Mouse (Mus musculus): ENCODE measurements around the gene Ulk2. TPM values are rescaled to one million over a fixed set of nuclear protein-coding genes. Genes with fewer than 3 reads are reported as not detected.
"Not testable (repeated sequence)": the region's sequence is repeated elsewhere in the genome, so short reads cannot be mapped to it uniquely, and the experiment has no call there.

The Ulk2 gene
- total RNA-seq (2021): 100 to 1,000 TPM in 1 of 2 experiments, 10 to 100 TPM in 1; 96.7 to 100 TPM
- long read RNA-seq, full-length matches to known transcripts: 24 of 35 reads
- long read RNA-seq, partial matches to known transcripts: 6 of 35 reads
- long read RNA-seq, other reads (novel, unspliced or antisense): 5 of 35 reads

DNA sequence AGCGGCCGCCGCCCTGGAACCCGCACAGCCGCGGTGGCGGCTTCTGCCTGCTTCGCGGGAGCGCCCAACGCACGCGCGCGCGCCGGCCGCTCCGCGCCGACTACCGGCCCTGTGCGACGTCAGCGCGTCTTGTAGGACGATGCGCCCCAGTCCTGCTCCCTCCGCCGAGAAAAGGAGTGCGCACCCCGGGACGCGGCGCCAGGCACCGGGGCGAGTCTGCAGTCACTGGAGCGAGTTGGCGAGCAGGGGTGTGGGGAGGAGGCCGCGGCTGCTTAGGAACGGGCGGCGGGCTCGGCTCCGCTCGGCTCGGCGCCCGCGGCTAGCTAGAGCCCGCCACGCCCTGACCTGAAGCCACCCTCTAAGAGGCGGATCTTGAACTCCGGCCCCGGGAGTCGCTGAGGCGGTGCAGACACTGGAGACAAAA lies at the start of gene Ulk2:
Ulk2 (minus strand) TSS at position 86 of the 424 bp plus-strand sequence.
- peak; percentile 92 to 94 for DNase-seq (ENCODE audit: low spot score in 2 of 2)

DNA sequence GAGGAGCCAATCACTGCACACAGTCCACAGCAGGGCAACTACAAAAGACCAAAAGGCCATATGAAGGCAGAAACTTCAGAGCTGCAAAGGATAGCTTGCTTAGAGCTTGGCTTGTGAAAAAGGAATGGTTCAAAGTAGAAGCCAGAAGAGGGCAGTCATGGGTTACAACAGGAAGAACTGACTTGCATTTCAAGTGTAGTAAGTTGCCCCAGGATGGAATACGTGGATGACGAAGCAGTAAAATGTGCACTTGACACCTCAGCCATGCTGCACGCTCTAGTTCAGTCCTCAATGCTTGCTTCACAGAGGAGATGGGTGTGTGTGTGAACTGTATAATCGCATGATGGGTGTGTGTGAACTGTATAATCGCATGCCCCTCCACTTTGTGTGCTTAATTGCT lies 27.3 kb upstream of the Ulk2 start:
- DNase-seq (ENCODE audit: low spot score in 2 of 2): no peak

DNA sequence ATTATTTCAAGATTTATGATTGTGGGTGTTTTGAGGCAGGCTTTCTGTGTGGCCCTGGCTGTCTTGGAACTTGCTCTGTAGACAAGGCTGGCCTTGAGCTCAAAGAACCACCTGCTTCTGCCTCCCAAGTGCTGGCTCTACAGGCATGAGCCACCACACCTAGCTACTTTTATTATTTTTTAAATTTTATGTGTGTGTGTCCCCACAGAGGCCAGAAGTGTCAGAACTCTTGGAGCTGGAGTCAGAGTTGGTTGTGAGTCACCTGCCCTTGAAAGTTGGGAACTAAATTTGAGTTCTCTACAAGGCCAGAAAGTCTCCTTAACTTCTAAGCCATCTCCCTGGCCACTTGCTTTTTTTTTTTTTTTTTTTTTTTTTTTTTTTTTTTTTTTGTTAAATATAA lies 25.0 kb upstream of the Ulk2 start:
- DNase-seq (ENCODE audit: low spot score in 2 of 2): no peak

DNA sequence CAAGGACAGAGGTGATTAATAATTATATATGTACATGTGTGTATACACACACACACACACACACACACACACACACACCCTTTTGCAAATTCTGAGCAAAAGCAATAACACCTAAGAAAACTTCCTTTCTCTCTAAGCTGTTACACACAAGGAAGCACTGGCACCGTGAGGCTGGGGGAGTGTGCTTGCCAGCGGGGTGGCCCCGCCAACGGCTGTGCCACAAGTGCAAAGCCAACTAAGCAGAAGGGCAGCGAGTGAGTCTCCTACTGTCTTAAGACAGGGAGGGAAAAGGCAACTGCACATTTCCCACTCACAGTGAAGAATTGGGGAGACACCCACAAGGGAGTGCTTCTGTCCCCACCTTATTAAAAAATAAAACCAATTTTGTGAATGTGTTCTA lies 17.0 kb upstream of the Ulk2 start:
- no peak for DNase-seq (ENCODE audit: low spot score in 2 of 2)

DNA sequence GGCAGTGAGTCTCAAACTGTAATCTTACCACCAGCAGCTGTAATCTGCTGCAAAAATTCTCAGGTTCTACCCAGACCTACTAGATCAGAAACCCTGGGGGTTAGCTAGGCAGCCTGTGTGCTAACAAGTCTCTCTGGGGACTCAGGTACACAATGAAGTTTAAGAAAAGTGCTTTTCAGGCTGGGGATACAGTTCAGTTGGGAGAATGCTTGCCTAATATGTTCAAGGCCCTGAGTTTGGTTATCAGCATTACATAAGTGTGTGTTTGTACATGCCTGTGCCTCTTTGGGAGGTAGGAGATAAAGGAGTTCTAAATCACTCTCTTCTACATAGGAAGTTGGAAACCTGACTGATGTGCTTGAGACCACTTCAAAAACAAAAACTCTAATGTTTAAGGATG lies 12.0 kb upstream of the Ulk2 start:
- DNase-seq (ENCODE audit: low spot score in 2 of 2): no peak

DNA sequence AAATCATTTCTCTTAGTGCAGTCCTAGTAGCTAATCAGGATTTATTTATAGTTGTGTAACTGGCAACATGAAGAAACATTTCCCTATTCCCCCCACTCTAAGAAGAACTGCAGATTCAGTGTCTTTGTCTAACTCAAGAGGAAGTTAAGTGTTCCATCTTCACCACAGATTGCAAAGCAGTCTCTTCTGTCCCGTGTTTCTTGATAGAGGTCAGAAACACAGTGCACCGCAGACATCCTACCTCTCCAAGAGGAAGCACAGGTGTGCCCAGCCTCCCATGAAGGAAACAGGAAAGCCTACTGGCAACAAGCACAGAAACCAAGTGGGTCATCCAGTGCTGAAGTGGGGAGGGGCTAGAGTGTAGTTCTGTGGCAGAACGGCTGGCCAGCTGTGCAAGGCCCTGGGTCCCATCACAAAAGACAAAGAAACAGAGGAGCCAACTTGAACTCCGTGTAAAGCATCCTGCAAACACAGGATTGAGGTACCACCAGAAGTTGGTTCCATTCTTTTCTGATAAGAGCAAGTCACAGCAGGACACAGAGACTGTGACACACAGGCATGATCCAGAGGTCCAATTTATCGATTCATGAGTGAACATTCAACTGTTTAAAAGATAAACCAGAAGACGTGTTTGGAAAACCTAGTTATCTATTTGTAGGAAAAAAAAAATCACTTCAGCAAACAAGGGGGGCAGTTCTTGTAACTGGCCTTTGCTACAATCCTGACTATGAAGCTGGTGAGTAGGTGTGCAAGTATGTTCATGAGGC lies 7.1 kb upstream of the Ulk2 start:
- no peak for DNase-seq (ENCODE audit: low spot score in 2 of 2)

DNA sequence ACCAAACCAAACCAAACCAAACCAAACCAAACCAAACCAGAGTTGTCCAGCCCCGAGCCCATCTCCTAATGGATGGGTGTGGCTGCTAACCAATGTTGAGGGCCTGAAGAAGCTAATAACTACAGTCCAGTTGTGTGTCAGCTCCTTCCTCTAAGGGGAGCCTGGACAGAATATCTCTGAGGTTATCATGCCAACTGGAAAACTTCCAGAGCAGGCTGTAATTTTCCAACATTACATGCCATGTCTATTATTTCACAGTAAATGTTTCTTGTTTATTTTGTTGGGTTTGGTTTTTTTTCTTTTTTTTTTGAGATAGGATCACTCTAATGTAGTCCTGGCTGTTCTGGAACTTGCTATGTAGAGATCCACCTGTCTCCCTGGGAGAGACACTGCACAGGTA lies 4.4 kb upstream of the Ulk2 start:
- DNase-seq (ENCODE audit: low spot score in 2 of 2): no peak

DNA sequence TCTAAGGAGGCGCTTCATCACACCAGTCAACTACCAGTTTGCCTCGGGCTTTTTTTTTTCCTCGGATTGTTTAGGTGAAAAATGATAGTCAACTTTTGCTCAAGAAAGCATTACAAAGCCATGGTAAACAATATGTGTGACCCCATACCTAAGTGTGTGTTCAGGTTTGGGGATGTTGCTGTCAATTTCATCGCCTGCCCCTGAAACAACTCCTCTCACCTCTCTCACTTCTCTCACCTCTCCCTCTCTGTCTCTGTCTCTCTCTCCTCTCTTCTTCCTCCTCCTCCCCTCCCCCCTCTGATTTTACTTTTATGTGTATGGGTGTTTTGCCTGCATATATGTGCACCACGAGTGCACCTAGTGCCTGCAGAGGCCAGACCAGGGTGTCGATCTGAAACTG lies 666 bp upstream of the Ulk2 start:
- no peak for DNase-seq (ENCODE audit: low spot score in 2 of 2)

- peak; percentile 79 to 84 for DNase-seq (ENCODE audit: low spot score in 2 of 2)
These were observed 474 bp downstream of the Ulk2 start for GRCm38 (mm10) chr11:61854211-61854987.

DNA sequence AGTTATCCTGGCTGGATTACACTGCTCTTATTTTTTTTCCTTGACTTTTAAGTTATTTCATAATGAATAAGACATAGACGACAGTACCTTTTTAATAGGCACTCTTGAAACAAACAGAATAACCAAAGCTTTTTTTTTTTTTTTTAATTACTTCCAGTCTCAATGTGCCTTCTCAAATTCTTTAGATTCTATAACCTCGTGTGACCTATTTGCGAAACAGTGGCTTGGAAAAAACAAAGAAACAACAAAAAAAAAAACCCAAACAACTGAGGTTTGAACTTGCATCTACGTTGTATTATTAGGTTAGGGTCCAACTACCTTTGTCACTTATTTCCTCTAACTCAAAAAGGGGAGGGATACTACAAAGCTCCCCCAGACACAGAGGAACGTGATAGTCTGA lies 1.2 kb downstream of the Ulk2 start:
- DNase-seq (ENCODE audit: low spot score in 2 of 2): no peak

DNA sequence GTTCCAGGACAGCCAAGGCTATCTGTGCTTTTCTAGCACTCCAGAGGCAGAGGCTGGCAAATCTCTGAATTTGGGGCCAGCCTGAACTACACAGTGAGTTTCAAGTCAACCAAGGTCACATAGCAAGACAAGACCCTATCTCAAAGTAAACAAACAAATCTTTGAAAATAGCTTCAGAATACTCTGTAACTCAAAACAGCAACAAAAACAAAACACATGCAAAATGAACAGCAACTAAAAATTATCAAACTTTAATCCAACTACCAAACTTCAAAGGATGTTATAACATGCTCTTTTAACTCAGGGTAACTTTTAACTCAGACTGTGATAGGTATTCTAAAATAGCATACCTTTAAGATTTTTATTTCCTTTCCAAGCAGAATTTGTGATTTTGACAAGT lies 2.0 kb downstream of the Ulk2 start:
- DNase-seq (ENCODE audit: low spot score in 2 of 2): no peak

DNA sequence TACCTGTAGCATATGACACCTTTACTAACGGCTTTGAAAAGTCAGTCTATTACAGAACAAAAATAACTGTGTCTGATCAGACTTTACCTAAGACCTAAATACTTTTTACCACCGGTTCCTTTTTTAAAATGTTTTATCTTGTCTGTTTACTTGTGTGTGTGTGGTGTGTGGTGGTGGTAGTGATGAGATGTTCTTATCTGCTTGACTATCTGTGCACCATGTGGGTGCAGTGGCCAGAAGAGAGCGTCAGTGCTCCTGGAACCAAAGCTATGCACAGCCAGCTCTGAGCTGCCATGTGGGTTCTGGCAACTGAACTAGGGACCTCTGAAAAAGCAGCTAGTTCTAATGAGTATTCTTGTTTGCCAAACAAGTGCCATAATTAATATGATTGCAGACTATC lies 3.7 kb downstream of the Ulk2 start:
- DNase-seq (ENCODE audit: low spot score in 2 of 2): no peak

DNA sequence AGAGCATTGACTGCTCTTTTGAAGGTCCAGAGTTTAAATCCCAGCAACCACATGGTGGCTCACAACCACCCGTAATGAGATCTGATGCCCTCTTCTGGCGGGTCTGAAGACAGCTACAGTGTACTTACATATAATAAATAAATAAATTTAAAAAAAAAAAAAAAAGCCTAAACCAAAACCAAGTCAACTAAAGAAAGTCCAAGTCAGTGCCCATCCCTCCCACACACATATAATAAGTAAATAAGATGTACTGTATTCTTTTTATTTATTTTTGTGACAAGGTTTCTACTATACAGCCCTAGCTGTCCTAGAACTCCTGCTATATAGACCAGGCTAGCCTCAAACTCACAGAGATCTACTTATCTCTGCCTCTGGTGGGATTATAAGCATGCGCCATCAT lies 14.2 kb downstream of the Ulk2 start:
- not testable (repeated sequence) for DNase-seq (ENCODE audit: low spot score in 2 of 2)

GRCm38 (mm10) chr11:61839940-61840339 lies 14.9 kb downstream of the Ulk2 start:
- no peak for DNase-seq (ENCODE audit: low spot score in 2 of 2)

DNA sequence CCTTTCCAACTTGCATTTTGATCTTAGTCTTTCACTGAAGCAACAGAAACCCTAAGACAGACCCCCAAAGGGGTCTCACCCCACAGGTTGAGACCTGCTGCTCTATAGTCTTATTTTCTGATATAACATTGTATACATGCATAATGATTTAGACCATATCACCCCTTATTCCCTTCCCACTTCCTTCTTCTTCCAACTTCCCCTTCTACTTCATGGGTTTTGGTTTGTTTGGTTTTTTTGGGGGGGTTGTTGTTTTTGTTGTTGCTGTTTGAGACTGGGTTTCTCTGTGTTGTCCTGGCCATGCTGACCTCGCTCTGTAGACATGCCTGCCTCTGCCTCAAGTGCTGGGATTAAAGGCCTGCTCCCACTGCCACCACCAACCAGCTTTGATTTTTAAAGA lies 15.7 kb downstream of the Ulk2 start:
- no peak for DNase-seq (ENCODE audit: low spot score in 2 of 2)

DNA sequence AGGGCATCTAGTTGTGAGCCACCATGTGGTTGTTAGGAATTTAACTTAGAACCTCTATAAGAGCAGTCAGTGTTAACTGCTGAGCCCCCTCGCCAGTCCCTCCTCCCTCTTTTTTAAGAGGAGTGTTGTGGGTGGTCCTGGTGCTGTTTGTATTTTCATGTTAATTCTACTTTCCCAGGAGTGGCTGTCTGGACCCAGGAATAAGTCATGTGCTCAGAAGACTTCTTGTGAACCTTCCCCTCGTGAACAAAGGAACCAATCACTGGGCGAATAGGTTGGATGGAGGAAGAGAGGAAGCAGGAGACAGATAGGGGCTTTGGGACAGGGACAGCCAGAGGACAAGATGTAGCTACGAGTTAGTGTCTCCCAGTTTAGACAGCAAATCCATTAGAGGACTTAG lies 45.1 kb downstream of the Ulk2 start:
- no peak for DNase-seq (ENCODE audit: low spot score in 2 of 2)

DNA sequence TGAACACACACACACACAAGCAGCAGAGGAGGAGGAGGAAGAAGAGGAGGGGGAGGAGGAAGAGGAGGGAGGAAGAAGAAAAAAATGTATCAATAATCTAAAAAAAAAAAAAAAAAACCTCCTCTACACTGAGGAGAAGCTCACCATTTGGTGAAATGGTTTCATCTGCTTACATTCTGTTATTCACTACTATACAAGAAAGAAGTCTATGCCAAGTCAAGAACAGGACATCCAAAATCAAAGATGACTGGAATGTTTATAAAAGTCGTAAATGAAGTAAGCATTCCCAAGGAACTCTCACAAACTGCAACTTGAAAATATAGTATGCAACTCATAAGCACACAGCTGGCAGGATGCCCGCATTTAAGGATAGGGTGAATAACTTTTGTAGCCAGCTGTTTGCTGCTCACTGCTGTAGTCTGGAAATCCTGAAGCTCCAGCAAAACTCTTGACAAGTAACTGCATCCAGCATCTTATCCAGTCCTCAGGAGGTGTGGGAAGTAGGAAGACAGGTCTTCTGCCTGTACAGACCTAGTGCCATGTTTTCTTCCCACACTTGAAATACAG lies 46.2 kb downstream of the Ulk2 start:
- no peak for DNase-seq (ENCODE audit: low spot score in 2 of 2)

DNA sequence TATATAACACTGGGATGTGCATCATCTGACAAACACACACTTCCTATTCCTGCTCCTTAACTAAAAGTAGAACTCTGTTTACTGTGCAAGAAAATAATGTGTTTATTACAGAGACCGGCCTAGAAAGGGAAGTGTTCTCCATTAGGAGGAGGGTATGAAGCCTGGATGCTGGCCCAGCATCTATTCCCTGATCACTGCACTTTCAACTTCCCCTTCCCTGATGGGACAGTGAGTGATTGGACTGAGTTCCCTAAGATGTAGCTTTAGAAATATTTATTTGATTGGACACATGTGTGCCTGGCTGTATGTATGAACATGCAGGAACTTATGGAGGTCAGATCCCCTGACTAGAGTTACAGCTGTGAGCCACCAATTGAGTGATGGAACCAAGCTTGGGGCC lies 61.4 kb downstream of the Ulk2 start:
- DNase-seq (ENCODE audit: low spot score in 2 of 2): no peak

GRCm38 (mm10) chr11:61788550-61788949 lies 66.3 kb downstream of the Ulk2 start:
- no peak for DNase-seq (ENCODE audit: low spot score in 2 of 2)

- not testable (repeated sequence) for DNase-seq (ENCODE audit: low spot score in 2 of 2)
These were observed 72.3 kb downstream of the Ulk2 start for GRCm38 (mm10) chr11:61782526-61782925.

- peak in 1 of 2 experiments; percentile 25 for DNase-seq (ENCODE audit: low spot score in 2 of 2)
These were observed 80.2 kb downstream of the Ulk2 start for GRCm38 (mm10) chr11:61774551-61775149.

Measured in layer of hippocampus, postnatal 10 days (tissue).